Mouse (Mus musculus): ENCODE measurements at regions not wholly inside any gene's neighbourhood (a gene's known extent, or its start where the extent isn't known, plus 50 kb on each side); places are given as distances from the start of the nearest gene placed in this dataset.

DNA sequence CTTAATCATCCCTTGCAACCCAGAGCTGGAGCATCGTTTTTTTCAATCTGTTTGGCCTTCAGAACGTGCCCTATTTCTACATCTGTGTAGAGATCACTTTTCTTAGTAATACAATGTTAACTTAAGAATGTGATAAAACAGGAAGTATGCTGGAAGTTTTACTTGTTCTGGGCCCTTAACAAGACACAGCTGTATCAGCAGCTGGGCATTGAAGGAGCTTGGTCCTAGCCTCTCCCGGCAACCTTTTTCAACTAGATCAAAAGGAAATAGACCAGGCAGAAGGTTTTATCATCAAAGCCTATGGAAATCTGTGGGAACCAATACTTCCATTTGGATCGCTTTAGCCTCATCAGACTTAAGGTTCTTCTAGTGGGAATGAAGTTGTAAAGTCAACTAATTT is 317.9 kb downstream of the Ndfip2 start:
- DNase-seq (ENCODE audit: low spot score in 2 of 2), result no peak

DNA sequence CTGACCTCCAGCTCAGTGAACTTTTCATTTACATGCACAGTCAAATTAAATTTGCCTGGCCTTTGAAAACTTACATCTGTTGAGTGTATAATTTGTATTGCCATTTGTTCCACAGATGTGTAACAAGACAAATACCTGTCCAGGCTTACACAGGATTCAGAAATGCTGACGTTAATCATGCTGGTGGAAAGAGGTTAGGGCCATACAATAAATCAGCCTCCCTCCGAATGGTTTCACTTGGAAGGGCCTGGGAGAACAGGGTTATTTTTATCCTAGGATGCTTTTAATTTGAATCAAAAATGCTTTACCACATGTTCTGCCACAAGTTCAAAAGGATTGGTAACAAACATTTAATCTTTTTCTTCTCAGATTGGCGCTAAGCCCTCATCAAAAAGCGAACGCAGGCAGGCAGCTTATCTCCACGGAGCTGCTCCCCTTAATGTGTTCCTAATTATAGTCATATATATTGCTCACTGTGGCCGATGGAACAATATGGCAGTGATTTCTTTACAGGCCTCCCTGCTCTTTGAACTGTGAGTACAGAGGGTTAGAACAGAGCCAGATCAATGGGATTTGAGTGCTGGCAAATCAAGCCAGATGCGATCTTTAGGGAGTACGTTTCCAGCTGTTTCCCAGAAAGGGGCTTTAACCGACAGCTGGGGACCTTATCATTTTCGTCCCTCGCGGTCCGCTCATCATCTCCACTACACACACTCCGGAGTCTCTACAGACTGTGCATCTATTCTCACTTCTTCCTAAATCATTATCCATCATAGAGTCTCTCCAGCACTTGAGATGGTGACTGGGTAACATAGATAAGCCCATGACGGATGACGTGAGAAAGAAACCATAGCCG is 313.9 kb downstream of the Ndfip2 start:
- DNase-seq (ENCODE audit: low spot score in 2 of 2), result no peak

- DNase-seq (ENCODE audit: low spot score in 2 of 2), result no peak
Measured at GRCm38 (mm10) chr14:105570156-105570555, 311.8 kb downstream of the Ndfip2 start.

DNA sequence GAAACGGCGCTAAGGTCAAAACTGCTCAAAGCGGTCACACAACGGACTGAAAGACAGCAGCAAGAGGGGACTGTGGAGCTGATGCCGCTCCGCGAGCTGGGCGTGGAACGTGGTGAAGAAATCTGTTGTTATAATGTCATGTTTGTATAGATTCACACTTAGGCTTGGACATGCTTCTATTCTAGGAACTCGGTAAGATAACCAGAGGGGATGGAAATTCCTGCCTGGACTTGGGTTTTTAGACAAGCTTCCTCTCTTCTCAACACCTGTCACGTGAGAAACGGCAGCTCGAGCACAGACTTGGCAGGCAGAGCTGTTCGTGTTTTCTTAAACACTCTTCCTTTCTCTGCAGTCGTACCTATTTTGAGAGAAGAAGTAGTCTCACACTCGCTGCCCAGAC is 307.5 kb downstream of the Ndfip2 start:
- peak; percentile 53 to 61 for DNase-seq (ENCODE audit: low spot score in 2 of 2)

DNA sequence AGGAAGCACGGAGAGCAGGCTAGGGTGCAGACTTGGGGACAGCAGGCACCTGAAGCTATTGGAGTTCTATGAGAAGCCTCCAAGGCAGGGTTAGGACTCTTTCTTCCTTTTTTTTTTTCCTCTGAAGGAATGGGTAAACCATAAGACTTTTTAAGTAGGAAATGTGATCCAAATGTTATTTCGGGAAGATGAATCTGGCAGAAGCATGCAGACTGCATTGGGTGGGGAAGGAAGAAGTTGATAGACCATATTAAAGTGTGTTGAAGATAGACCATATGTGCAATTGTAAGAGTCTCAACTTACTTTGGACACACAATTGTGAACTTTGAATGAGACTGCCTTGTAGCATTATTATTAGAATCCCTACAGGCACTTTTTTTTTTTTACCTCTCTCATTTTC is 304.5 kb downstream of the Ndfip2 start:
- DNase-seq (ENCODE audit: low spot score in 2 of 2), result no peak

DNA sequence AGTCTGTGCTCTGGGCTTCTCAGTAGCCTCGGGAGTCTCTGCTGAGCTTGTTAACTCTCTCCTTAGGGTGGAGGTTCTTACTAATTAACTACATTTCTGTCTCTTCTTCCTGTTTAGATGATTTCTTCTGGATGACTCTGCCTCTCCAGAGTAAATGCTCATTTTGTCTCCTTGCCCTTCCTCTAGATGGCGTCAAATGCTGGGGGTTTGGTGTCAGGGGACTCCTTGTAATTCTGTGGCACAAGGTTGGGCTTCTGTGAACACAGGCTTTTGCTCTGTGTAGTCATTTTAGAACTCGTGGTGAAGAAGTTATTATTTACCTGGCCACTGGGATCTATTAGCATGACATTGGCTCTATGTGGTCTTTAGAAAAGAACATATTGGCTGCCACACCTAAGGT is 298.4 kb downstream of the Ndfip2 start:
- no peak for DNase-seq (ENCODE audit: low spot score in 2 of 2)

DNA sequence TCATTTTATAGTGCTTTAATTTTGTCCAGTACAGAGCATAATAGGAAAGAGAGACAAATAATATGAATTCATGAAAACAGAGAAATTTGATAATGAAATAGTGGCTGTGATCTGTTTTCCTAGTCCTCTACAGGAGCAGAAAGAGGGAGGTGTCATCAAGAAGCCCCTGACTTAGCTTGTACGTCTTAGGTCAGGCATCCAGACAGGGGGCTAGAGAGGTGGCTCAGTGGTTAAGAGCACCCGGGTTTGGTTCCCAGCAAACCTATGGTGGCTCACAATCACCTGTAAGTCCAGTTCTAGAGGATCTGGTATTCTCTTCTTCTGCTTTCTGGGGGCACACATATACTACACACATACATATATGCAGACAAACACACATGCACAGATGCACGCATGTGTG is 285.7 kb downstream of the Ndfip2 start:
- DNase-seq (ENCODE audit: low spot score in 2 of 2), result no peak

GRCm38 (mm10) chr14:105542486-105543145 is 284.2 kb downstream of the Ndfip2 start:
- DNase-seq (ENCODE audit: low spot score in 2 of 2), result no peak

GRCm38 (mm10) chr14:105542090-105542485 is 283.7 kb downstream of the Ndfip2 start:
- DNase-seq (ENCODE audit: low spot score in 2 of 2), result no peak

- no peak for DNase-seq (ENCODE audit: low spot score in 2 of 2)
Measured at GRCm38 (mm10) chr14:105532168-105532745, 273.9 kb downstream of the Ndfip2 start.

GRCm38 (mm10) chr14:105528107-105528506 is 269.7 kb downstream of the Ndfip2 start:
- no peak for DNase-seq (ENCODE audit: low spot score in 2 of 2)

- DNase-seq (ENCODE audit: low spot score in 2 of 2), result no peak
Measured at GRCm38 (mm10) chr14:105523849-105524248, 265.5 kb downstream of the Ndfip2 start.

DNA sequence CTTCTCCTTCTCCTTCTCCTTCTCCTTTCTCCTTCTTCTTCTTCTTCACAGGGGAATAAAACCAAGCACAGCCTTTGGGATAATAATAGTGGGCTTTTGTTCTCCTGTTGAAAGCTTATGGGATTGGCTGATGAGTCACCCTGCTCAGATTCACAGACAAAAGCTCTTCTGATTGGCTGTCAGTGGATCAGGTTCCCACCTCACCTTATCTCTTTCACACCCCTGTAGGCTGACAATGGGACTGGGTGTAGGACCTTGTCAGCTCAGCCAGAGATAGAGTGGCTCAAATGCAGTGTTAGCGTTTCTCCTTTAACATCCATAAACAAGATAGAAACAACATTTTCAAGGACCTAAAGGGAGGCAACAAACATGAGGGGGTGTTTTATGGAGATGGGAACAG is 263.9 kb downstream of the Ndfip2 start:
- DNase-seq (ENCODE audit: low spot score in 2 of 2), result no peak

DNA sequence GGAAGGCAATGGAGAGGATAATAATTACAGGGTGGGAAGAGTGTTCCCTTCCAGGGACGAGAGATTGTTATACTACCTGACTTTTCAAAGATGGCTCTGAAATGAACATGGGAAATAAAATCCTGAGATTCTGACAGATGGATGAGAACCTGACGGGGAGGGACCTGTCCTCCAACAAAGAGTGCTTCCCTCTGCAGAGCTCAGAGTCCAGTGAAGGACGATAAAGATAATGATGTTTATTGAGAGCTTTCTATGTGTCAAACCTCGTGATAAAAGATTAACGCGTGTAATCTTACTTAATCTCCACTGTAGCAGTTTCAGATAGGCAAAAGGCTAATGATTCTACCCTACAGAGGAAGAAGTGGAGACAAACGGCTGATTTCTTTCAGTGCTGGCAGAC is 260.3 kb downstream of the Ndfip2 start:
- DNase-seq (ENCODE audit: low spot score in 2 of 2), result no peak

GRCm38 (mm10) chr14:105514413-105514812 is 256.0 kb downstream of the Ndfip2 start:
- no peak for DNase-seq (ENCODE audit: low spot score in 2 of 2)

- DNase-seq (ENCODE audit: low spot score in 2 of 2), result peak in 1 of 2 experiments; percentile 13
Measured at GRCm38 (mm10) chr14:105512914-105513677, 254.7 kb downstream of the Ndfip2 start.

- DNase-seq (ENCODE audit: low spot score in 2 of 2), result no peak
Measured at GRCm38 (mm10) chr14:105511826-105512225, 253.5 kb downstream of the Ndfip2 start.

DNA sequence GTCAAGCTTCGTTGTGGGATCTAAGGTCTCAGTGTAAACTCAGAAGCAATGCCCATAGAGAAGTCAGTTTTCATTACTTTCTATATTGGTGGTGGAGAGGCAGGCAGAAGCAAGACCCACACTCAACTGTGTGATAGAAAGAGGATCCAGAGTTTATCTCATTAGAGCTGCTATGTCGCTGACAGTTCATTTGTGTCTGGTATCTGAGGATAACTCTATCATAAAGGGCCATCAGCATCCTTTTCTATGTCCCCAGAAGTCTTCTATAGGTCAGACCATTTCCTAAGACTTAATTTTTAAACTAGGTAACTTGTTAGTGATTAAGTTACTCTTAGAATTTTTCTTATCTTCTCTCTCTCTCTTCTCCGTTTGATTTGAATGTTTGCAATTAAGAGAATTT is 252.8 kb downstream of the Ndfip2 start:
- DNase-seq (ENCODE audit: low spot score in 2 of 2), result no peak

DNA sequence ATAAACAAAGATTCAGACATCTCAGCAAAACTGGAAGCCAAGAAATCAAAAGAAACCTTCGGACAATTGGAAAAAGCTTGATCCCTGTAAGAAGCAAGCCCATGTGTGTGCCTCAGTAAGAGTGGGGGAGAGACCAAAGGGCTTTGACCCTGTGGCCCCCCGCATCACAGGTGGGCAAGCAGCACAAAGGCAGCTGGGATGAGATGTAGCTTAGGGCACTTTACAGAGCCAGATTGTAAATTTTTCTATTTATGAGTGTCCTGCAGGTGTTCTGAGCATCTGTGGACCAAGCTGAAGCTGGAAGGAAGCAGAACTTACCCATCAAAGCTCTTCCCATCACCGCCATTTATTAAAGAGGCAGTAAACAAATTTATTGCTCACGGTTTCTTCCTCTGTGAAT is 246.9 kb downstream of the Ndfip2 start:
- DNase-seq (ENCODE audit: low spot score in 2 of 2), result no peak

DNA sequence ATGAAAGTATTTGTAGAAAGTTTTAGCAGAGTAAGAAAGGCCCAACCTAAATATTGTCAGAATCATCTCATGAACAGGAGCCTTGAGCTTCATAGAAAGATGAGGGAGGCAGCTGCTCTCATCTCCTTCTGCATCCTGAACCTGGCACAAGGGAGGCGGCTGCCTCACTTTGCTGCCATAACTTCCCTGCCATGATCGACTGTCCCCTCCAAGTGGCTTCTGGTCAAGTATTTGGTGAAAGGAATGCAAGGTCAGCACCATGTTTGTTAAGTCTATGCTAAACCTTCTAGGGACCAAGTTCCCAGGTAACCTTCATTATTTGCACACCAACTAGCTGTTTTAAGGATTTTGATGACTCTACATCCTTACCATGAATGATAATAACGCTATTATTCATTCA is 246.0 kb downstream of the Ndfip2 start:
- no peak for DNase-seq (ENCODE audit: low spot score in 2 of 2)

DNA sequence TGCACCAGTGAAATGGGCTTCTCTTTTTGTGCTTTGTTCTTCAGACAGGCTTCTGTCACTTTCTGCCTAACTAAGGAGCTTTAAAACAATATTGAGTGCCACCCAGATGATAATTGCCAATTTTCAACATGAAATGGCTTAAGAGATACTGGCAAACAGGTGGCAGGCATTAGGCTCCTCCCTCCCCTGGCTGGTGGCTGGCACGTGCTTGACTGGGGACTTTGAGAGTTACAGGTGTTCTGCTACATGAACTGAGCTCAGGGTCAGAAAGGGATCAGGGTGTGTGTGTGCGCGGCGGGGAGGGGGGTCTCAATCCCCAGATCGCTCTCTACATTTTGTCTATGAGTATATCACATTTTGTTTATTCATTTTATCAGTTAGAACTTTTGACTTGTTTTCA is 245.4 kb downstream of the Ndfip2 start:
- DNase-seq (ENCODE audit: low spot score in 2 of 2), result no peak

DNA sequence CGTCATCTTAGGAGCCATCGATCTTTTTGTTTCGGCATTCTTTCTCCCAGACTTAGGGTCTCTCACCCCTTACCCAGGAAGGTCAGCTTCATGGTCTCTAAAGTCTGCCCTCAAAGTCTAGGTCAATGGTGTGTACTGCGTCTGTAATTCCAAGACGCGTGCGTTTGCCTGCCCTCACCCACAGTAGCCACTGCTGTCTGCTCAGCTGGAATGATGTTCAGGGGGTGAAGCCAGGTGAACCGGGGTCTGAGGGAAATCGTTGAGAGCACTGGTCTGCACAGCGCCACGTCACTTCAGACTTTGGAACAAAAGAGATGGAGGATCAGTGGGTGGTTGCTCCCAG is 244.2 kb downstream of the Ndfip2 start:
- no peak for DNase-seq (ENCODE audit: low spot score in 2 of 2)

Data from right cerebral cortex, adult 2 months (tissue).